In the genomic region with DNA sequence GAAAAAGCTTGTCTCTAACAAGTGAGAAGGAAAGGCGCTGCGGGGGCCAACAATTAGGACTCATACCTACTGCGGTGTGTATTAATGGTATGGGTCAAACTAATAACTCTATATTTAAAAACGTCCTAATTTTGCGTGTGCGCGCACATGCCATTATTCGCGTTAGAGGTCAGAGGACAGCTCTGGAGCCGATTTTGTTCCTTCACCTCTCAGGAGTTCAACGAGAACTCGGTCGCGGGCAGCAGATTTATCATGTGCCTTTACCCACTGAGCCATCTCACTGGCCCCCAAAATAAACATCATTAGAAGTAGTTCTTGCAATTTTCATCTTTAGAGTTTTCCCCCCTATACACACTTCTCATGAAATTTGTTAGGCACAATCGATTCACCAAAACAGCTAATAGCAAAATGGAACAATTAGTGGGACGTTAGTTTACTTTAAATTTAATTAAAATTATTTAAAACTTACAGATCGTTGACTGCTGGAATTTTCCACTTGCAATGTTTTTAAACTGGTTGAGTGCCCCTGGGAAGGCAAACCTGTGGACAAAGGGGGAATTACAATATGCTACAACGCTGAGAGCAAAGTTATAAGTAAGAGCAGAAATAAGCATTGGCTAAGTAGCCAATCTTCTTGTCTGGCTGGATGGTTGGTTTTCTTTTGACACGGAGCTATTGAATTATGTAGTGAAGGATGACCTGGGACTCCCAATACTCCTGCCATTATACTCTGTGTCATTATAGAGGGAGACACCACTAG, we compare ENCODE assay signal across 8 mouse cellular contexts. TPM values are rescaled to one million over a fixed set of nuclear protein-coding genes. Genes with fewer than 3 reads are reported as not detected.
DNase-seq lines count a peak whose midpoint lies in the region; ATAC-seq and TF ChIP-seq lines count a peak whose summit lies in the region.

No protein-coding gene starts in this region.

- H3K27me3 ChIP-seq in hindbrain, embryonic 16.5 days (replicated peaks; ENCODE audit: control insufficient read depth, insufficient read depth, low read length), result no peaks in the 10 kb centered on the region
- no peaks in the 10 kb centered on the region for H3K27me3 ChIP-seq in lung, embryonic 15.5 days
- H3K27me3 ChIP-seq in stomach, postnatal 0 days (ENCODE audit: control insufficient read depth, insufficient read depth, low read length), result no peaks in the 10 kb centered on the region

- peak; percentile 45 for DNase-seq in thymus, postnatal 0 days (ENCODE audit: low spot score)
- DNase-seq in thymus, postnatal 36 days, result no peak
- DNase-seq in embryo, embryonic 9.5 days (ENCODE audit: extremely low spot score), result peak; percentile 16
- DNase-seq in stomach, postnatal 0 days (ENCODE audit: low spot score), result no peak
- no peak for DNase-seq in left cerebral cortex, postnatal 10 days (ENCODE audit: extremely low spot score in 1 of 2, low spot score in 2 of 2)

- TF ChIP-seq CTCF in stomach, postnatal 0 days (IDR thresholded peaks at IDR 0.05; ENCODE audit: low read depth), result peak; percentile 50

- peak overlapping the region; percentile 83 for H3K27ac ChIP-seq in hindbrain, embryonic 16.5 days (ENCODE audit: low read depth, low read length)
- peak overlapping the region; percentile 83 for H3K27ac ChIP-seq in lung, embryonic 15.5 days
- peak overlapping the region; percentile 91 for H3K27ac ChIP-seq in stomach, postnatal 0 days (replicated peaks)

- intact Hi-C loops in left cerebral cortex, postnatal 10 days (cut with DNase I), result no loop called here

- H3K4me3 ChIP-seq in hindbrain, embryonic 16.5 days (ENCODE audit: low read length), result peak overlapping the region; percentile 69
- H3K4me3 ChIP-seq in lung, embryonic 15.5 days, result peak overlapping the region; percentile 62
- peak overlapping the region; percentile 69 for H3K4me3 ChIP-seq in stomach, postnatal 0 days (ENCODE audit: low read depth, low read length)

- no peak; the same call in 1 of the 2 replicates for ATAC-seq in hindbrain, embryonic 16.5 days
- ATAC-seq in lung, embryonic 15.5 days (ENCODE audit: borderline replicate concordance, extremely low read depth, low FRiP score, low TSS enrichment), result no peak; the same call in 1 of the 2 replicates
- ATAC-seq in stomach, postnatal 0 days (ENCODE audit: low FRiP score, low TSS enrichment), result no peak
- no peak for ATAC-seq in cerebellum, adult (ENCODE audit: insufficient number of reproducible peaks, low FRiP score, low TSS enrichment)

- WGBS in hindbrain, embryonic 16.5 days, result 11% methylated on average over 19 of the region's 19 CpGs
- WGBS in lung, embryonic 15.5 days, result 6% methylated on average over 19 of the region's 19 CpGs
- WGBS in stomach, postnatal 0 days, result 7% methylated on average over 19 of the region's 19 CpGs

- H3K9me3 ChIP-seq in hindbrain, embryonic 16.5 days (ENCODE audit: control insufficient read depth, low read length), result no peaks in the 10 kb centered on the region
- no peaks in the 10 kb centered on the region for H3K9me3 ChIP-seq in lung, embryonic 15.5 days
- H3K9me3 ChIP-seq in stomach, postnatal 0 days (ENCODE audit: control insufficient read depth, low read length), result no peaks in the 10 kb centered on the region

- peak overlapping the region; percentile 74 for H3K9ac ChIP-seq in hindbrain, embryonic 16.5 days (ENCODE audit: low read depth, low read length)
- H3K9ac ChIP-seq in lung, embryonic 15.5 days, result peak overlapping the region; percentile 62
- peak overlapping the region; percentile 69 for H3K9ac ChIP-seq in stomach, postnatal 0 days (ENCODE audit: low read length)

- H3K4me2 ChIP-seq in hindbrain, embryonic 16.5 days (ENCODE audit: low read length), result peak overlapping the region; percentile 75
- peak overlapping the region; percentile 68 for H3K4me2 ChIP-seq in lung, embryonic 15.5 days
- peak overlapping the region; percentile 60 for H3K4me2 ChIP-seq in stomach, postnatal 0 days (replicated peaks; ENCODE audit: low read depth)

- H3K36me3 ChIP-seq in hindbrain, embryonic 16.5 days (ENCODE audit: control insufficient read depth, insufficient read depth, low read length), result no peaks in the 10 kb centered on the region
- peaks cover 5% of the 10 kb centered on the region; the same call in 1 of the 2 replicates for H3K36me3 ChIP-seq in lung, embryonic 15.5 days
- H3K36me3 ChIP-seq in stomach, postnatal 0 days (ENCODE audit: control insufficient read depth, insufficient read depth, low read length), result no peaks in the 10 kb centered on the region

- no peak for TF ChIP-seq EP300 in stomach, postnatal 0 days (optimal IDR thresholded peaks at IDR 0.05)

- H3K4me1 ChIP-seq in hindbrain, embryonic 16.5 days (ENCODE audit: control insufficient read depth, insufficient read depth, low read depth, low read length), result peaks cover 6% of the 10 kb centered on the region
- H3K4me1 ChIP-seq in lung, embryonic 15.5 days, result peaks cover 20% of the 10 kb centered on the region
- H3K4me1 ChIP-seq in stomach, postnatal 0 days (replicated peaks; ENCODE audit: control insufficient read depth, insufficient read depth), result no peaks in the 10 kb centered on the region

RNA-seq across cellular contexts. Expression of a gene that starts 0.9 kb away (rescaled TPM):
- 33.4 and 37.8 TPM in 2 replicates for polyA plus RNA-seq in thymus, postnatal 0 days (2015; fragmentation: Nextera tagmentation; extraction: Ambion mirVana)
- polyA plus RNA-seq in hindbrain, embryonic 16.5 days (2015; fragmentation: Nextera tagmentation; extraction: Ambion mirVana), result 10.6 and 10.9 TPM in 2 replicates
- polyA plus RNA-seq in lung, embryonic 15.5 days (2015; fragmentation: Nextera tagmentation; extraction: Ambion mirVana), result 19.0 and 19.5 TPM in 2 replicates
- 7.5 and 8.1 TPM in 2 replicates for polyA plus RNA-seq in stomach, postnatal 0 days (2015; fragmentation: Nextera tagmentation; extraction: Ambion mirVana)
- total RNA-seq in left cerebral cortex, postnatal 10 days (2021), result 10 to 100 TPM; 10.6 to 12.3 TPM

RNA-seq across cellular contexts. Expression of a gene that starts 1.0 kb away (rescaled TPM):
- 37.1 and 38.7 TPM in 2 replicates for polyA plus RNA-seq in thymus, postnatal 0 days (2015; fragmentation: Nextera tagmentation; extraction: Ambion mirVana)
- 41.9 and 49.2 TPM in 2 replicates for polyA plus RNA-seq in hindbrain, embryonic 16.5 days (2015; fragmentation: Nextera tagmentation; extraction: Ambion mirVana)
- polyA plus RNA-seq in lung, embryonic 15.5 days (2015; fragmentation: Nextera tagmentation; extraction: Ambion mirVana), result 41.6 and 47.9 TPM in 2 replicates
- 16.6 and 19.3 TPM in 2 replicates for polyA plus RNA-seq in stomach, postnatal 0 days (2015; fragmentation: Nextera tagmentation; extraction: Ambion mirVana)
- 10 to 100 TPM; 31.6 to 34.6 TPM for total RNA-seq in left cerebral cortex, postnatal 10 days (2021)

RNA-seq across cellular contexts. Expression of a gene that starts 45.3 kb away (rescaled TPM):
- polyA plus RNA-seq in thymus, postnatal 0 days (2015; fragmentation: Nextera tagmentation; extraction: Ambion mirVana), result 21.0 and 21.2 TPM in 2 replicates
- 11.7 and 15.2 TPM in 2 replicates for polyA plus RNA-seq in hindbrain, embryonic 16.5 days (2015; fragmentation: Nextera tagmentation; extraction: Ambion mirVana)
- polyA plus RNA-seq in lung, embryonic 15.5 days (2015; fragmentation: Nextera tagmentation; extraction: Ambion mirVana), result 15.5 and 16.6 TPM in 2 replicates
- polyA plus RNA-seq in stomach, postnatal 0 days (2015; fragmentation: Nextera tagmentation; extraction: Ambion mirVana), result 5.3 and 5.8 TPM in 2 replicates
- total RNA-seq in left cerebral cortex, postnatal 10 days (2021), result 1 to 10 TPM; 9.3 to 9.4 TPM

RNA-seq across cellular contexts. Expression of a gene that starts 49.1 kb away (rescaled TPM):
- 0.15 and 0.23 TPM in 2 replicates for polyA plus RNA-seq in thymus, postnatal 0 days (2015; fragmentation: Nextera tagmentation; extraction: Ambion mirVana)
- 0.47 and 0.54 TPM in 2 replicates for polyA plus RNA-seq in hindbrain, embryonic 16.5 days (2015; fragmentation: Nextera tagmentation; extraction: Ambion mirVana)
- 0.24 and 0.39 TPM in 2 replicates for polyA plus RNA-seq in lung, embryonic 15.5 days (2015; fragmentation: Nextera tagmentation; extraction: Ambion mirVana)
- 0.06 TPM in 1 of 2 replicates, not detected in the other for polyA plus RNA-seq in stomach, postnatal 0 days (2015; fragmentation: Nextera tagmentation; extraction: Ambion mirVana)
- total RNA-seq in left cerebral cortex, postnatal 10 days (2021), result under 1 TPM; 0.26 to 0.43 TPM

Comparison
In these comparisons a context has a peak if more than half of its experiments do, and no peak if none do; other contexts are left out.
1. DNase-seq: peak in thymus, postnatal 0 days (single experiment) and embryo, embryonic 9.5 days (single experiment); none in thymus, postnatal 36 days (0 of 2), stomach, postnatal 0 days (single experiment) and left cerebral cortex, postnatal 10 days (0 of 2).
2. Peak in every context shown above with its lines, with median percentiles within 50 percentile points of each other: H3K27ac ChIP-seq, H3K4me2 ChIP-seq, H3K4me3 ChIP-seq and H3K9ac ChIP-seq.